Mouse (Mus musculus) B cell, adult (primary cell): ENCODE data around the gene Vmn1r142. TPM values are rescaled to one million over a fixed set of nuclear protein-coding genes. Genes with fewer than 3 reads are reported as not detected.

Experiments used
- total RNA-seq: library from RNA; stranded (reverse); gene quantifications from 4 replicates; pipeline ENCODE4 v1.2.4, GENCODE M21; 2023; ENCODE audit not compliant: inconsistent age

Gene Vmn1r142
- not detected in 4 replicates for total RNA-seq

DNA sequence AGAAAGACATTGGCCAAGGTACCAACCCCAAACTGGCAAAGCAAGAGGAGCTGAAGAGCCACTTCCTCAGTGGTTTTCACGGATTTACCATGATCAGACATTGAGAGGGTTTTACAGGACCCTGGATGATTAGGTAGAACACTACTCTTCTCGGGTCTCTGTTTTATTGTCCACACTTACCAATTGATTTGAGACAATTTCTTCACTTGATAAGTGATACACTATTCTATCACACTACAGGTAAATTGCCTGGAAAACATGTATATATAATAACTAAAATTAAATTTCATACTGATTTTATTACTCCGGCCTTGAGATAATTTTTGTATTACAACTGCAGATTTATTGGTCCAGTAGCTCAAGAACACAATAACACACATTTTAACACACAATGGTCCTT lies at the start of gene Vmn1r142:
Gene Vmn1r142 (minus strand): TSS at position 101 of the 400 bp plus-strand sequence.

DNA sequence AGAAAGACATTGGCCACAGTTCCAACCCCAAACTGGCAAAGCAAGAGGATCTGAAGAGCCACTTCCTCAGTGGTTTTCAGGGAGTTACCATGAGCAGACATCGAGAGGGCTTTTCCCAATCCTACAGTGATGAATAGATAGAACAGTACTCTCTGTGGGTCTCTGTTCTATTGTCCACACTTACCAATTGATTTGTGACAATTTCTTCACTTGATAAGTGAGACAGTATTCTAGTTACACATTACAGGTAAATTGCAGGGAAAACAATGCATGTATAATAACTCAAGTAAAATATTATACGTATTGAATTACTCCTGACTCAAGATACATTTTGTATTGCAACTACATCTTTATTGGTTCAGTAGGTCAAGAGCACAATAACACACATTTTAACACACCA lies 37.3 kb upstream of the Vmn1r142 start, which contains the start of gene Gm8653:
Gene Gm8653 (minus strand): TSS at position 101 of the 400 bp plus-strand sequence.

DNA sequence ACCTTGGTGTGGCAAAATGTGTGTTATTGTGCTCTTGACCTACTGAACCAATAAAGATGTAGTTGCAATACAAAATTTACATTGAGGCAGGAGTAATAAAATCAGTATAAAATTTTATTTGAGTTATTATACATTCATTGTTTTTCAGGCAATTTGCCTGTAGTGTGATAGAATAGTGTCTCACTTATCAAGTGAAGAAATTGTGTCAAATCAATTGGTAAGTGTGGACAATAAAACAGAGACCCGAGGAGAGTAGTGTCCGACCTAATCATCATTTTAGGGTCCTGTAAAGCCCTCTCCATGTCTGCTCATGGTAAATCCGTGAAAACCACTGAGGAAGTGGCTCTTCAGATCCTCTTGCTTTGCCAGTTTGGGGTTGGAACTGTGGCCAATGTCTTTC lies 25.2 kb upstream of the Vmn1r142 start, which contains the start of gene Vmn1r143:
Gene Vmn1r143 (plus strand): TSS at position 301 of the 400 bp plus-strand sequence.

DNA sequence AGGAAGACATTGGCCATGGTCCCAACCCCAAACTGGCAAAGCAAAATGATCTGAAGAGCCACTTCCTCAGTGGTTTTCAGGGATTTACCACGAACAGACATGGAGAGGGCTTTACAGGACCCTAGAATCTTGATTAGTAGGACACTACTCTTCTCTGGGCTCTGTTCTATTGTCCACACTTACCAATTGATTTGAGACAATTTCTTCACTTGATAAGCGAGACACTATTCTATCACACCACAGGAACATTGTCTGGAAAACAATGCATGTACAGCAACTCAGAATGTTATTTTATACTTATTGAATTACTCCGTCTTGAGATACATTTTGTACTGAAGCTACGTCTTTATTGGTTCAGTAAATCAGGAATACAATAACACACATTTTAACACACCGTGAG lies 29.2 kb downstream of the Vmn1r142 start, which contains the start of gene Gm10666:
Gene Gm10666 (minus strand): TSS at position 101 of the 400 bp plus-strand sequence.

DNA sequence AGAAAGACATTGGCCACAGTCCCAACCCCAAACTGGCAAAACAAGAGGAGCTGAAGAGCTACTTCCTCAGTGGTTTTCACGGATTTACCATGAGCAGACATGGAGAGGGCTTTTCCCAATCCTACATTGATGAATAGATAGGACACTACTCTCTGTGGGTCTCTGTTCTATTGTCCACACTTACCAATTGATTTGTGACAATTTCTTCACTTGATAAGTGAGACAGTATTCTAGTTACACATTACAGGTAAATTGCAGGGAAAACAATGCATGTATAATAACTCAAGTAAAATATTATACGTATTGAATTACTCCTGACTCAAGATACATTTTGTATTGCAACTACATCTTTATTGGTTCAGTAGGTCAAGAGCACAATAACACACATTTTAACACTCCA lies 45.7 kb downstream of the Vmn1r142 start, which contains the start of gene Gm16451:
Gene Gm16451 (minus strand): TSS at position 101 of the 400 bp plus-strand sequence.

Other genes starting within 250 kb of the Vmn1r142 start
- not detected in 4 replicates for gene Gm5891, start 242.7 kb downstream of the Vmn1r142 start, total RNA-seq
- gene Vmn1r137, start 169.4 kb downstream of the Vmn1r142 start, total RNA-seq: not detected in 4 replicates
- not detected in 4 replicates for gene Vmn1r138, start 135.1 kb downstream of the Vmn1r142 start, total RNA-seq
- gene Gm6176, start 107.7 kb downstream of the Vmn1r142 start, total RNA-seq: not detected in 4 replicates
- not detected in 4 replicates for gene Vmn1r139, start 95.0 kb downstream of the Vmn1r142 start, total RNA-seq
- gene Gm16451, start 45.8 kb downstream of the Vmn1r142 start, total RNA-seq: not detected in 4 replicates
- gene Gm10666, start 29.3 kb downstream of the Vmn1r142 start, total RNA-seq: not detected in 4 replicates
- gene Vmn1r143, start 25.3 kb upstream of the Vmn1r142 start, total RNA-seq: not detected in 4 replicates
- gene Gm8653, start 37.2 kb upstream of the Vmn1r142 start, total RNA-seq: not detected in 4 replicates
- not detected in 4 replicates for gene Gm8453, start 65.4 kb upstream of the Vmn1r142 start, total RNA-seq
- not detected in 4 replicates for gene Gm4187, start 165.7 kb upstream of the Vmn1r142 start, total RNA-seq
- gene Gm8660, start 207.0 kb upstream of the Vmn1r142 start, total RNA-seq: not detected in 4 replicates
- not detected in 4 replicates for gene Vmn1r148, start 249.5 kb upstream of the Vmn1r142 start, total RNA-seq